Mouse (Mus musculus): ENCODE data around the gene Tmprss7. TPM values are rescaled to one million over a fixed set of nuclear protein-coding genes. Genes with fewer than 3 reads are reported as not detected.

Gene Tmprss7
- polyA plus RNA-seq, 1 experiment: 2.5 TPM

DNA sequence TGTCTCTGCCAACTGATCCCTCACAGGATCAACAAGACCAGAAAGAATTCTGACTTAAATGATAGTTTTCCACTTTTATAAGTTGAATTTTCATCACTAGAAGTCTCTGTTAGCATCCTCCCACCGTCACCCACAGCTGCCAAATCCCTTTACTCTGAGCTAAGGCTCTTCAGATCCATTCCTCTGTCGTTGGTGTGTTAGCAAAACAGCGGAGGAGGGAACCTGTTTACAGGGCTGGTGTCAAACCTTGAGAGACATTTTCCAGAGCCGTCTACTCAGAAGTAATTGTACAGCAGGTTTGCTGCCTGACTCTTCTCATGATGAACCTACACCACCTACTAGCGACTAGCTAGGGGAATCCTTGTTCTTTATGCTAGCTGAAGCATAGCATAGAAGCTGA, 5.8 kb upstream of the Tmprss7 start:
- Histone ChIP-seq H3K4me1 (ENCODE audit: control insufficient read depth, insufficient read depth, low read length) (no peaks in the 10 kb centered on the region), H3K27ac (ENCODE audit: control insufficient read depth, insufficient read depth, low read depth, low read length, poor library complexity) (no peak overlapping the region), H3K4me3 (replicated peaks; ENCODE audit: control insufficient read depth, low read depth, low read length) (no peak overlapping the region)
- no peak for TF ChIP-seq CTCF (IDR thresholded peaks at IDR 0.05; ENCODE audit: control insufficient read depth, insufficient read depth, low read length)
- no peak for TF ChIP-seq POLR2A (IDR thresholded peaks at IDR 0.05; ENCODE audit: borderline replicate concordance, control insufficient read depth, low read depth, low read length)
- 75% methylated on average over 5 of the region's 5 CpGs for WGBS

DNA sequence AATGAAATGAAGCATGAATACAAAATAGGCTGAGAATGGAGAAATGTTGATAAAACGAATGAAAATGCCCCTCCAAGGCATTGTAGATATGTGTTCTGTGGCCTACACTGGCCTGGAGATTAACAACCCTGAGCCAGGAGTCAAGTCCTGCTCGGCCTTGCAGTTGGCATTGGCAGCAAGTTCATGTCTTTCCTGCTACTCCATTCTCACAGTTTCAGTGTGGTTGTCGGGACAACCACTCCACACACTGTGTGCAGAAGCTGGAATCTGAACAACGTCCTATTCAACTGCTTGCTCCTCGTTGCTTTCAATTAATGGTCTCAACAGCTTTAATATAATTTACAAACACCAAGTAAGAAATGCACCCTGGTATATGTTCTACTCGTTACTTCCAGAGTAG, 4.5 kb upstream of the Tmprss7 start:
- Histone ChIP-seq H3K4me1 (ENCODE audit: control insufficient read depth, insufficient read depth, low read length) (no peaks in the 10 kb centered on the region), H3K27ac (ENCODE audit: control insufficient read depth, insufficient read depth, low read depth, low read length, poor library complexity) (no peak overlapping the region), H3K4me3 (replicated peaks; ENCODE audit: control insufficient read depth, low read depth, low read length) (no peak overlapping the region)
- WGBS: 75% methylated on average over 6 of the region's 6 CpGs
- TF ChIP-seq CTCF (IDR thresholded peaks at IDR 0.05; ENCODE audit: control insufficient read depth, insufficient read depth, low read length) (no peak), POLR2A (IDR thresholded peaks at IDR 0.05; ENCODE audit: borderline replicate concordance, control insufficient read depth, low read depth, low read length) (no peak)

GRCm38 (mm10) chr16:45695445-45696160, 2.1 kb upstream of the Tmprss7 start:
- WGBS: 84% methylated on average over 9 of the region's 9 CpGs
- Histone ChIP-seq H3K4me1 (ENCODE audit: control insufficient read depth, insufficient read depth, low read length) (no peaks in the 10 kb centered on the region), H3K4me3 (replicated peaks; ENCODE audit: control insufficient read depth, low read depth, low read length) (no peak overlapping the region), H3K27ac (ENCODE audit: control insufficient read depth, insufficient read depth, low read depth, low read length, poor library complexity) (no peak overlapping the region)
- TF ChIP-seq POLR2A (IDR thresholded peaks at IDR 0.05; ENCODE audit: borderline replicate concordance, control insufficient read depth, low read depth, low read length): no peak
- TF ChIP-seq CTCF (IDR thresholded peaks at IDR 0.05; ENCODE audit: control insufficient read depth, insufficient read depth, low read length): no peak

GRCm38 (mm10) chr16:45692851-45693250, 607 bp downstream of the Tmprss7 start:
- 73% methylated on average over 3 of the region's 3 CpGs for WGBS
- Histone ChIP-seq H3K27ac (ENCODE audit: control insufficient read depth, insufficient read depth, low read depth, low read length, poor library complexity) (no peak overlapping the region), H3K4me1 (ENCODE audit: control insufficient read depth, insufficient read depth, low read length) (no peaks in the 10 kb centered on the region)

DNA sequence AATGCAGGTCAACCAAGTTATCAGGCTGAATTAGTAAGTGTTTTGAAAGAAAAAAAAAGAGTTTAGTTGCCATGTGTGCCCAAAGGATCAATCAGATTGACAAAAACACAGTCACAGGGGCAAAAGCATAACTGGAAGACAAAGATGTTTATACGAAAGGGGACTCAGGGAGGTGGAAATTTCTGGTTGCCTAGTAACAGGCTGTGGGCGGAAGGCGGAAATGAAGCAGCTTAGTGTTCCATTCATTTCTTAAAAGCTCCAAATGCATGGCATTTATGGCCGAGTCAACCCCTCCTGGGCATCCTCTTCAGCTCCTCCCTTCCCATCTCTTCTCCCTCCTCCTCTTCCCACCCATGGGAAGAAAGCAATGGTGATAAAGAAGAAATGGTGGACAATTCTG, 3.3 kb downstream of the Tmprss7 start:
- TF ChIP-seq CTCF (IDR thresholded peaks at IDR 0.05; ENCODE audit: control insufficient read depth, insufficient read depth, low read length) (no peak), POLR2A (IDR thresholded peaks at IDR 0.05; ENCODE audit: borderline replicate concordance, control insufficient read depth, low read depth, low read length) (no peak)
- 51% methylated on average over 4 of the region's 4 CpGs for WGBS
- Histone ChIP-seq H3K27ac (ENCODE audit: control insufficient read depth, insufficient read depth, low read depth, low read length, poor library complexity) (no peak overlapping the region), H3K4me1 (ENCODE audit: control insufficient read depth, insufficient read depth, low read length) (no peaks in the 10 kb centered on the region), H3K4me3 (replicated peaks; ENCODE audit: control insufficient read depth, low read depth, low read length) (no peak overlapping the region)

More at GRCm38 (mm10) chr16:45692851-45693250, 607 bp downstream of the Tmprss7 start:
- TF ChIP-seq POLR2A (IDR thresholded peaks at IDR 0.05; ENCODE audit: borderline replicate concordance, control insufficient read depth, low read depth, low read length) (no peak), CTCF (IDR thresholded peaks at IDR 0.05; ENCODE audit: control insufficient read depth, insufficient read depth, low read length) (no peak)
- H3K4me3 ChIP-seq (replicated peaks; ENCODE audit: control insufficient read depth, low read depth, low read length): no peak overlapping the region

- WGBS: 66% methylated on average over 3 of the region's 3 CpGs
- TF ChIP-seq CTCF (IDR thresholded peaks at IDR 0.05; ENCODE audit: control insufficient read depth, insufficient read depth, low read length) (no peak), POLR2A (IDR thresholded peaks at IDR 0.05; ENCODE audit: borderline replicate concordance, control insufficient read depth, low read depth, low read length) (no peak)
- no peak overlapping the region for H3K4me3 ChIP-seq (replicated peaks; ENCODE audit: control insufficient read depth, low read depth, low read length)
- H3K27ac ChIP-seq (ENCODE audit: control insufficient read depth, insufficient read depth, low read depth, low read length, poor library complexity): no peak overlapping the region
- H3K4me1 ChIP-seq (ENCODE audit: control insufficient read depth, insufficient read depth, low read length): no peaks in the 10 kb centered on the region
Observed at GRCm38 (mm10) chr16:45686833-45687232, 6.6 kb downstream of the Tmprss7 start.

DNA sequence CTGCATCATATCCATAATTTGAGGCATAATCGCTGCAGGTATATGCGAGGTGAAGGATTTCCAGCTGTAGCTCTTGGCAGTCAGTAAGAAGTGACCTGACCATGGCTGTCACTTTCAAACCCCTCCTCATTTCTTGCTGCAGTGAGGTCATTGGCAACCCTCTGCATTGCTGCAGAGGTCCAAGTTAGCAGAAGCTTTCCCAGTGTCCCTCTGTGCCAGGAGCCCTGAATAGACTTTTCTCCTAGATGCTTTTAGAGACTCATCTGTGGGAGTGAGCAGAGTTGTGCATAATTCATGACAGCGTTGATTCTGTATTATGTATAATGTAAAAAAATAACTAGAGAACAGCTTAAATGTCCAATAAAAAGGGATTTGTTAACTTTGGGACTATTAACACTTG, 8.2 kb downstream of the Tmprss7 start:
- TF ChIP-seq CTCF (IDR thresholded peaks at IDR 0.05; ENCODE audit: control insufficient read depth, insufficient read depth, low read length) (no peak), POLR2A (IDR thresholded peaks at IDR 0.05; ENCODE audit: borderline replicate concordance, control insufficient read depth, low read depth, low read length) (no peak)
- Histone ChIP-seq H3K27ac (ENCODE audit: control insufficient read depth, insufficient read depth, low read depth, low read length, poor library complexity) (no peak overlapping the region), H3K4me1 (ENCODE audit: control insufficient read depth, insufficient read depth, low read length) (no peaks in the 10 kb centered on the region), H3K4me3 (replicated peaks; ENCODE audit: control insufficient read depth, low read depth, low read length) (no peak overlapping the region)
- WGBS: 83% methylated on average over 3 of the region's 3 CpGs

DNA sequence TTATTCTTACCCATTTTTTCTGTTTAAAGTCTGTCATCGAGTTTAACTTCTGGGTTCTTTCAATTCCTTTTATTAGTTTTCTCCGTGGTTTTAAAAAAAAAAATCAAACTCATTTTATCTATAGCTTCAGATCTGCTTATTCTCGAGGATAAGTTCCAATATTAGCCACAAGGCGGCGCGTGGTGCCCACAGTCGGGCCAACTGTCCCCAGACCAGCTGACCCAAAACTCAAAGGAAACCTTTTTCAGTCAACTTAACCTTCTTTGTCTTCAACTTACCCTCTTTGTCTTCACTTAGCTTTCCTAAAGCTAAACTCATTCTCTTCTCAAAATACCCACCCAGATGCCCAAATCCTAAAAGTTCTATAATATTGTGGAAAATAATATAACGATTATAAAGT, 8.6 kb downstream of the Tmprss7 start:
- H3K27ac ChIP-seq (ENCODE audit: control insufficient read depth, insufficient read depth, low read depth, low read length, poor library complexity): no peak overlapping the region
- 11% methylated on average over 8 of the region's 8 CpGs for WGBS
- H3K4me1 ChIP-seq (ENCODE audit: control insufficient read depth, insufficient read depth, low read length): no peaks in the 10 kb centered on the region
- TF ChIP-seq POLR2A (IDR thresholded peaks at IDR 0.05; ENCODE audit: borderline replicate concordance, control insufficient read depth, low read depth, low read length) (no peak), CTCF (IDR thresholded peaks at IDR 0.05; ENCODE audit: control insufficient read depth, insufficient read depth, low read length) (peak; percentile 77)
- no peak overlapping the region for H3K4me3 ChIP-seq (replicated peaks; ENCODE audit: control insufficient read depth, low read depth, low read length)

GRCm38 (mm10) chr16:45676462-45676861, 17.0 kb downstream of the Tmprss7 start:
- no peak for TF ChIP-seq POLR2A (IDR thresholded peaks at IDR 0.05; ENCODE audit: borderline replicate concordance, control insufficient read depth, low read depth, low read length)
- TF ChIP-seq CTCF (IDR thresholded peaks at IDR 0.05; ENCODE audit: control insufficient read depth, insufficient read depth, low read length): peak; percentile 5; the same call in 1 of the 2 replicates
- Histone ChIP-seq H3K27ac (ENCODE audit: control insufficient read depth, insufficient read depth, low read depth, low read length, poor library complexity) (no peak overlapping the region), H3K4me1 (ENCODE audit: control insufficient read depth, insufficient read depth, low read length) (no peaks in the 10 kb centered on the region), H3K4me3 (replicated peaks; ENCODE audit: control insufficient read depth, low read depth, low read length) (no peak overlapping the region)
- 4% methylated on average over 1 of the region's 1 CpGs for WGBS

All from bone marrow, adult 2 months (tissue).